Mouse (Mus musculus): Measurements from ENCODE around the gene Cracr2a.
A peak's percentile ranks its signal among the peaks of the same experiment; 100 is the strongest.

DNA sequence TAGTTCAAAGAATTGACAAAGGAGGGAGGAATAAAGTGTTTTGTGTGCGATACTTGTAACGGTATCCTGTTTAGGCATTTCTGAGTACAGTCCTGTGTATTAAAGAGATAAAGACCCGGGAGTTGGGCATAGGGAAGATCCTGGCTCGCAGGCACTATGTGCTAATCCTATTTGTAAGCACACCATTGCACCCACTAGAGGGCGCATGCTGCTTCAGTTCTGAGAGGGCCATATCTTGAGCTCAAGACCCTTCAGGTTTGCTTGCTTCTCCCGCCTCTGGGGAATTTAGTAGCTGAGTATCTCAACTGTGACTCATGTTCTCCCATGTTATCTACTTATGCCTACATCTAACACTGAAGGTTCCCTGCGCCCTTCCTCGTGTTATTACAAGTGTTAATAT, 36.7 kb upstream of the Cracr2a start:
- TF ChIP-seq CTCF (IDR thresholded peaks at IDR 0.05; ENCODE audit: extremely low read depth, insufficient read depth, insufficient read length, insufficient replicate concordance): peak; percentile 59; the same call in 1 of the 2 replicates
- no peak for TF ChIP-seq POLR2A (IDR thresholded peaks at IDR 0.05; ENCODE audit: low read depth, low read length)
